Mouse (Mus musculus) erythroblast, adult 5-6 weeks (primary cell): Measurements from ENCODE around the gene Gm9268. TPM values are rescaled to one million over a fixed set of nuclear protein-coding genes. Genes with fewer than 3 reads are reported as not detected.
"Not testable (repeated sequence)": the region's sequence is repeated elsewhere in the genome, so short reads cannot be mapped to it uniquely, and the experiment has no call there.

Experiments
- ATAC-seq: replicated peaks from 2 replicates; pipeline ENCODE4 v1.8.0; 2016; ENCODE audit warnings: moderate number of reproducible peaks, mild to moderate bottlenecking, moderate TSS enrichment, inconsistent platforms; ENCODE audit not compliant: poor library complexity, low FRiP score, severe bottlenecking
- total RNA-seq, 2 experiments: library from RNA; stranded (forward) in 1 of 2; stranded (reverse) in 1 of 2; fragments of 150-400 nt in 1 of 2; fragments of 200-764, 138-1000 nt in 1 of 2; gene quantifications; 2 replicates each; pipeline versions ENCODE4 v1.2.3 to v1.2.4; 2015 to 2017; ENCODE audit warnings: low replicate concordance in 2 of 2

Gm9268 gene
- total RNA-seq (2015; ENCODE audit: low replicate concordance) (not detected in 2 replicates), total RNA-seq (2017; ENCODE audit: low replicate concordance) (not detected in 2 replicates)

GRCm38 (mm10) chr7:43018465-43018864 is at the start of gene Gm9268:
Gm9268 (plus strand) TSS chr7:43018765.
- not testable (repeated sequence) for ATAC-seq

DNA sequence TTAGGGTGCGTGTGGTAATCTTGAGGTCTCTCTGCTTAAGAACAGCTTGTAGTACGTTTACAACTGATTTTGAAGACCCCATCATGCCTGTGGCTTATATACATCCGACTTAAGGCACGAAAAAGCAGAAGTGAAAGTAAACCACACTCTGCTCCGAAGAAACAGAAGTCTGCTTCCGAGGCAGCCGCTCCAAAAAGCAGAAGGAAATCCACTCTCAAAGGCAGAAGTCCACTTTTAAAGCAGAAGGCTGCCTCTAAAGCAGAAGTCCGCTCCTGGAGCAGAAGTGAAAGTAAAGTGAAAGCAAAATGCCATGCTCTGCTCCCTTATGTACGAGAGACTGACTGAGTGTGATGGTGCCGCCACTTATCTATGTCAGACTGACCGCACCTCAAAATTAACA is 38.5 kb upstream of the Gm9268 start:
- no peak for ATAC-seq

GRCm38 (mm10) chr7:42980739-42981138 is 37.8 kb upstream of the Gm9268 start:
- no peak for ATAC-seq

- no peak for ATAC-seq
Measured at GRCm38 (mm10) chr7:43077831-43078230, 59.3 kb downstream of the Gm9268 start.

Other genes with a start within 250 kb of the Gm9268 start
- not detected in 2 replicates for gene Vmn2r62, start 225.2 kb upstream of the Gm9268 start, total RNA-seq (2015; ENCODE audit: low replicate concordance)
- not detected in 2 replicates for gene Vmn2r62, start 225.2 kb upstream of the Gm9268 start, total RNA-seq (2017; ENCODE audit: low replicate concordance)
- not detected in 2 replicates for gene Gm2381, start 151.5 kb upstream of the Gm9268 start, total RNA-seq (2015; ENCODE audit: low replicate concordance)
- not detected in 2 replicates for gene Gm2381, start 151.5 kb upstream of the Gm9268 start, total RNA-seq (2017; ENCODE audit: low replicate concordance)
- gene Vmn2r63, start 84.9 kb upstream of the Gm9268 start, total RNA-seq (2015; ENCODE audit: low replicate concordance) = 0.19 TPM in 1 of 2 replicates, not detected in the other
- not detected in 2 replicates for gene Vmn2r63, start 84.9 kb upstream of the Gm9268 start, total RNA-seq (2017; ENCODE audit: low replicate concordance)
- not detected in 2 replicates for gene Zfp936, start 95.5 kb downstream of the Gm9268 start, total RNA-seq (2015; ENCODE audit: low replicate concordance)
- gene Zfp936, start 95.5 kb downstream of the Gm9268 start, total RNA-seq (2017; ENCODE audit: low replicate concordance) = not detected in 2 replicates